Mouse (Mus musculus) brain, embryonic 14.5 days (tissue): ENCODE measurements around the gene Tas1r3.

Experiments
- CTCF ChIP-seq: fragments of 200-500 bp; IDR thresholded peaks from 2 replicates; pipeline ENCODE4 v1.5.1; 2012; ENCODE audit warnings: inconsistent platforms, mild to moderate bottlenecking, moderate library complexity, borderline replicate concordance; ENCODE audit not compliant: insufficient read depth, insufficient read length; ENCODE audit errors: extremely low read depth
- POLR2A ChIP-seq: fragments of 200-500 bp; IDR thresholded peaks from 2 replicates; pipeline ENCODE4 v1.6.1; 2012; ENCODE audit warnings: mild to moderate bottlenecking, inconsistent platforms, borderline replicate concordance; ENCODE audit not compliant: poor library complexity, insufficient read depth, insufficient read length, severe bottlenecking; ENCODE audit errors: extremely low read depth

DNA sequence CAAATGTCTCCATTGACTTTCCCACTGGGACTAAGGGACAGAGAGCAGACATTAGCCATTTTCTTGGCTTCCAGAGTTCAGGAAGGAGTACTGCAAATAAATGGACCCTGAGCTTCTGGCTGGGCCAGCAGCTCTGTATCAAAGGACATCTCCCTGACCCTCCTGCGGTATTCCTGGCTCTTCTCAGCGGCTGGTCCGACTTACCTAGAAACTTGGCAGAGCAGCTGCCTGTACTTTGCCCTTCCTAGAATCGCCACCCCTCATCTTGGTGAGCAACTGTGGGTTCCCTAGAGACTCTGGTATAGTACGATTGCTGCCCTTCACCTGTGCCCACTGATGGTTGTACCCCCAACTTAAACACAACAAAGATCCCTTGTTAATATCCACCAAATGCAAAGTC is 19.9 kb downstream of the Tas1r3 start:
- no peak for TF ChIP-seq CTCF
- TF ChIP-seq POLR2A: no peak
